Mouse (Mus musculus): ENCODE data around the gene Tgfb3. TPM values are rescaled to one million over a fixed set of nuclear protein-coding genes. Genes with fewer than 3 reads are reported as not detected.

The Tgfb3 gene
- 5.1 and 5.4 TPM in 2 replicates for polyA plus RNA-seq (2015; fragmentation: Nextera tagmentation; extraction: Ambion mirVana)

DNA sequence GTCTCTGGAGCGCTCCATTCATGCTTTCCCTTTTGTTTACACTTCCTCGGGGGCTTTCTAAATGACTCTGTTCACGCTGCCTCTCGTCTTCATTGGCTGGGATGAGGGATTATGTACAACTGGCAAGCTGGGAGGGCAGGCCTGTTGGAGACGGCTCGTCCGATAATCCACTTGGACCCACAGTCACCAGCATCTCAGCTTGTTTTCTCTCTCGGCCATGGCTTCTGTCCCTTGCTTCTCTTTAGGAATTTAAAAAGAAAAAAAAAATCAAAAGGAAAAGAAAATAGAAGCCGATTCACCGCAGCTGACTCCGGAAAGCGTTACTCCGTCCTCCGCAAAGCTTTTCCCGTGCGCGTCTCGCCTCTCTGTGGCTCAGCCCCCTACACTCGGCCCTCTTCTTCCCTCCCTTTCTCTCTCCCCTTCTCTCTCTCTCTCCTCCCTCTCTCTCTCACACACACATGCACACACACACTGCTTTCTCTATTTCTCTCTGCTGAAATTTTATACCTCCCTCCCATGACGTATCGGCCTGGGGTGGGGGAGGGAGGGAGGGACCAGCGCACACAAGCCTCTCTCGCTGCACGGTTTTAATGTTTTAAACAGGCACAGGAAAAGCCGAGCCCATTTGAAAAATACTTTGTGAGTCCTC lies at the start of gene Tgfb3:
Tgfb3 (minus strand) TSS at position 489 of the 649 bp plus-strand sequence.
- Histone ChIP-seq H3K9me3 (no peaks in the 10 kb centered on the region), H3K4me2 (peak within 1 kb of the TSS; percentile 99), H3K4me3 (peak within 1 kb of the TSS; percentile 65), H3K27ac (replicated peaks) (peak within 1 kb of the TSS; percentile 80), H3K4me1 (replicated peaks) (peaks cover 41% of the 10 kb centered on the region), H3K27me3 (peaks cover 14% of the 10 kb centered on the region; the same call in 1 of the 2 replicates), H3K9ac (peak within 1 kb of the TSS; percentile 66), H3K36me3 (no peaks in the 10 kb centered on the region)
- under 1% methylated on average over 25 of the region's 25 CpGs for WGBS
- peak; percentile 16; the same call in 1 of the 2 replicates for ATAC-seq (ENCODE audit: low FRiP score, low read depth)

DNA sequence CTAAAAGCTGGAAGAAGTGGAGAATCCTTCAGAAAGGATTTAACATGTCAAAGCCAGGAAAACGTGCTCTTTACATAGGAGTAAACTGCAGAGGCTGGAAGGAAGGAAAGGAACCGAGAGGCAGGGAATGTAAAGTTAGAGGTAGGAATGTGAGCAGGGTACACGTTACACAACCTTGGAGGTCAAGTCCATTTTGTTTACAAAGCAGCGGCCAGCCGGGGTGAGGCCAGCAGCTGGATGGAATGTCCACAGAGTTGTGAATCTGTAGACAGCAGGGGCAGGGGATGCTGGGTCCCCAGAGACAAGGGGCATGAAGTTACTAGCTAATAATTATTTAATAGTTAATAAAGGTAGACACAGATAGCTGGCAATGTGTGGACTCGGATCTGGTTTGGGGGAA lies 49.3 kb upstream of the Tgfb3 start:
- Histone ChIP-seq H3K4me2 (no peak overlapping the region), H3K27ac (replicated peaks) (no peak overlapping the region), H3K36me3 (no peaks in the 10 kb centered on the region), H3K27me3 (no peaks in the 10 kb centered on the region), H3K4me3 (no peak overlapping the region), H3K9ac (no peak overlapping the region), H3K4me1 (replicated peaks) (no peaks in the 10 kb centered on the region), H3K9me3 (no peaks in the 10 kb centered on the region)
- ATAC-seq (ENCODE audit: low FRiP score, low read depth), result no peak
- 80% methylated on average over 6 of the region's 6 CpGs for WGBS

DNA sequence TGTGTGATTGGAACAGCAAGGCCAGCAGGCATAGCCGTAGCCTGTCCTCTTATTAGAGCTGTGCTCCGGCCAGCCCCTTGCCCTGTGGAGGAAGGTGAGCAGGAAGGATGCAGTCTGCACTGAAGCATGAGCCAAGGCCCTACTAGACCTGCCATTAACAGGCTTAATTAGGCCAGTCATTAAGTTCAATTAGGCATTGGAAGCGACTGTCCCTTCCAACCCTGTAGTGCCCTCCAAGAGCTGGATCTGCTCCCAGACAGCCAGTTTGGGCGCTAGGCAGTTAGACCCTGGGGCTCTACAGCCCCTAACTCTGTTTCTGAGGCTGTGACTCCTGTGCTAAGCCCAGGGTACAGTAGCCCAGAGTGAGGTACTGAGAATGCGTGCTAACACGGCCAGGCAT lies 45.2 kb upstream of the Tgfb3 start:
- no peaks in the 10 kb centered on the region for H3K4me1 ChIP-seq (replicated peaks)
- no peak overlapping the region for H3K27ac ChIP-seq (replicated peaks)
- no peak overlapping the region for H3K4me3 ChIP-seq
- no peaks in the 10 kb centered on the region for H3K27me3 ChIP-seq
- 83% methylated on average over 6 of the region's 6 CpGs for WGBS
- ATAC-seq (ENCODE audit: low FRiP score, low read depth), result 0 out of 2 replicates have a peak, but pooled peaks have one; percentile 48
- no peak overlapping the region for H3K9ac ChIP-seq
- H3K36me3 ChIP-seq, result no peaks in the 10 kb centered on the region
- H3K9me3 ChIP-seq, result no peaks in the 10 kb centered on the region
- no peak overlapping the region for H3K4me2 ChIP-seq

DNA sequence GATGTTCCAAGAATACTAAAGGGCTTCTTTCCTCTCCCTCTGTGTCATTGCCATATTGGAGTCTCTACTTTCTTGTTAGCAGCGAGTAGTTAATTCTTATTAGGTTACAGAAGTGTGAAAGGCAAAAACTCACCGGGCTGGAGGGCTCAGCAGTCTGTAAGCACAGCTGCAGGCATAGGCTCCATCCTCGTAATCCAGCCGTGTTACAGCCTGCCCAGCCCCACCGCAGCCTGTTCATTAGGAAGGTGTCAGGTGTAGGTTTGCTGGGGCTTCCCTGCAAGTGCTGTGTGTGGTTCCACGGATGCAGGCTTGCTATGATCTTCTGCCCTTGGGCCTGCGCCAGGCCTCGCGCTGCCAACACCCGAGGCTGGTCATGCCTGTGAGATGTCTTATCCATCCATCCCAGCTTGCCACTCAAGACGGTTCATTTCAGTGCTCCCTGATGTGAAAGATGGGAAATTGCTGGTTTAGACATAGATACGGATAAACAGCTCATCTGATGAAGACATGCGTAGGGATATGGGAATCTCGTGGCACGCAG lies 37.5 kb upstream of the Tgfb3 start:
- 61% methylated on average over 15 of the region's 15 CpGs for WGBS
- Histone ChIP-seq H3K27ac (replicated peaks) (peak overlapping the region; percentile 48), H3K4me1 (replicated peaks) (peaks cover 5% of the 10 kb centered on the region), H3K9ac (no peak overlapping the region), H3K4me3 (no peak overlapping the region), H3K9me3 (no peaks in the 10 kb centered on the region), H3K27me3 (no peaks in the 10 kb centered on the region), H3K4me2 (no peak overlapping the region), H3K36me3 (no peaks in the 10 kb centered on the region)
- ATAC-seq (ENCODE audit: low FRiP score, low read depth), result no peak

DNA sequence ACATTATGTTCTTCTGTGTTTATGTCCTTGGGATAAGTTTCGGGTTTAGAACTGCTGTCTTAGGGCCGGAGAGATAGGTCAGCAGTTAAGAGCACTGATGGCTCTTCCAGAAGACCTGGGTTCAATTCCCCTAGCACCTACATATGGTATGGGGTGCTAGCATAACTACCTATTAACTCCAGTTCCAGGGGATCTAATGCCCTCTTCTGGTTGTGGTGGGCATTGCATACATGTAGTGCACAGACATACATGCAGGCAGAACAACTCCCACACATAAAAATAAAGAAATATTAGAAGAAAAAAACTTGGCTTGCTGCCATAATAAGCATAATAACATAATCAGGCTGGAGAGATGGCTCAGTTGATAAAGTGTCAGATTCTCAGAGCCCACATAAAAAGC lies 31.8 kb upstream of the Tgfb3 start:
- no peak overlapping the region for H3K4me3 ChIP-seq
- no peaks in the 10 kb centered on the region for H3K9me3 ChIP-seq
- no peak overlapping the region for H3K9ac ChIP-seq
- no peak overlapping the region for H3K27ac ChIP-seq (replicated peaks)
- 98% methylated on average over 2 of the region's 2 CpGs for WGBS
- no peak for ATAC-seq (ENCODE audit: low FRiP score, low read depth)
- H3K36me3 ChIP-seq, result no peaks in the 10 kb centered on the region
- H3K27me3 ChIP-seq, result no peaks in the 10 kb centered on the region
- H3K4me1 ChIP-seq (replicated peaks), result no peaks in the 10 kb centered on the region
- H3K4me2 ChIP-seq, result no peak overlapping the region

DNA sequence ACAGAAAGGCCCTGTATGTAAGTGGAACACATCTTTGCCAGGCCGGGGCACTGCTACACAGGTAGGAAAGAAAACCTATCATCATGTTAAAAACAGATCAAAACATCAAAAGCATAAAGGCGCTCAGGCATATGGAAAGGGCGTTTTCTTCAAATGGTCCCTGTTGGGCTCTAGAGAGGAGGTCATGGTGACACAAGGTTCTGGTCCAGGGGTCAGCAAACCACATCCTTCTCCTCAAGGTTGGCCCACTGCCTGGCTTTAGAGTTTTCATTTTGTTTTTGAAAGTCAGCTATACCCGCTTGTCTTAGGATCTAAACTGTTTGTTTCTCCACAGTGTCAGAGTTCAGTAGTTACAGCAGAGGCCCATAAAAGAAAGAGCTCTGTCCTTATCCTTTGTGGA lies 30.7 kb upstream of the Tgfb3 start:
- no peaks in the 10 kb centered on the region for H3K9me3 ChIP-seq
- no peaks in the 10 kb centered on the region for H3K27me3 ChIP-seq
- no peaks in the 10 kb centered on the region for H3K4me1 ChIP-seq (replicated peaks)
- ATAC-seq (ENCODE audit: low FRiP score, low read depth), result no peak
- no peaks in the 10 kb centered on the region for H3K36me3 ChIP-seq
- H3K4me3 ChIP-seq, result no peak overlapping the region
- H3K4me2 ChIP-seq, result no peak overlapping the region
- H3K27ac ChIP-seq (replicated peaks), result no peak overlapping the region
- no peak overlapping the region for H3K9ac ChIP-seq
- 87% methylated on average over 4 of the region's 4 CpGs for WGBS

DNA sequence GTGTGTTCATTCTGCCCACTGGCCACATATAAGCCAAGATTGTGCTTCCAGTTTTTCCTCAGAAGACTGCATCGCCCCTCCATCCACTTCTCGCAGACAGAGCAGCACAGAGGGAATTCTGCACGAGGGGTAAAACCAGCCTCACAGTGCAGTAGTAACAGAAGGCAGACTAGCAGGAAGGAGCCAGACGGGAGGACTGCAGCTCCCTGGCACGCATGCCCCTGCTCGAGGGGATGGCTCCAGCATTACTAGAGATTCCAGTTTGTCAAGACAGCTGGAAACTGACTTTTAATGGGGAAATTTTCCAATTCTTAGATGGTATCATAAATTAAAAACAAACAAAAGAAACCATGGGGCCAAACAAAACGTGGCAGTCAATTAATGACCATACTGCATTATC lies 28.8 kb upstream of the Tgfb3 start:
- Histone ChIP-seq H3K9me3 (no peaks in the 10 kb centered on the region), H3K36me3 (no peaks in the 10 kb centered on the region), H3K4me3 (no peak overlapping the region), H3K4me1 (replicated peaks) (peaks cover 15% of the 10 kb centered on the region), H3K27me3 (no peaks in the 10 kb centered on the region), H3K9ac (no peak overlapping the region), H3K27ac (replicated peaks) (no peak overlapping the region), H3K4me2 (no peak overlapping the region)
- 67% methylated on average over 7 of the region's 7 CpGs for WGBS
- ATAC-seq (ENCODE audit: low FRiP score, low read depth), result no peak

DNA sequence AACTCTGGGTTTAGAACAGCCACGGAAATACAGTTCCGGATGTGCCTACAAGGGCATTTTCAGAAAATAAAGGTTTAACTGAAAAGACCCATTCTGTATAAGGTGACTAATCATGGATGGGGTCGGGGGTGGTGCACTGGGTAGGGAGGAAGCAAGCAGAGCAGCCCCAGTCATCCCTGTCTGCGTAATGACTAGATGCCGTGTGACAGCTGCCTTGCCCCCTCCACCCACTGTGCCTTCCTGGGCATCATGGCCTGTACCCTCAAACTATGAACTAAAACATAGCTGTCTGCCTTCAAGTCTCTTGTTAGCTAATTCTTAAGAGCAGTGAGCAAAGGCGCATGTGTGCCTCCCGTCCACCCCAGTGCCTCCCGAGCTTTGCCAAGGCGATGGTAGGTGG lies 27.2 kb upstream of the Tgfb3 start:
- H3K27me3 ChIP-seq, result no peaks in the 10 kb centered on the region
- H3K9me3 ChIP-seq, result no peaks in the 10 kb centered on the region
- H3K4me2 ChIP-seq, result no peak overlapping the region
- H3K27ac ChIP-seq (replicated peaks), result no peak overlapping the region
- H3K4me1 ChIP-seq (replicated peaks), result peaks cover 15% of the 10 kb centered on the region
- H3K4me3 ChIP-seq, result no peak overlapping the region
- H3K9ac ChIP-seq, result no peak overlapping the region
- ATAC-seq (ENCODE audit: low FRiP score, low read depth), result no peak
- WGBS, result 94% methylated on average over 9 of the region's 9 CpGs
- H3K36me3 ChIP-seq, result no peaks in the 10 kb centered on the region

DNA sequence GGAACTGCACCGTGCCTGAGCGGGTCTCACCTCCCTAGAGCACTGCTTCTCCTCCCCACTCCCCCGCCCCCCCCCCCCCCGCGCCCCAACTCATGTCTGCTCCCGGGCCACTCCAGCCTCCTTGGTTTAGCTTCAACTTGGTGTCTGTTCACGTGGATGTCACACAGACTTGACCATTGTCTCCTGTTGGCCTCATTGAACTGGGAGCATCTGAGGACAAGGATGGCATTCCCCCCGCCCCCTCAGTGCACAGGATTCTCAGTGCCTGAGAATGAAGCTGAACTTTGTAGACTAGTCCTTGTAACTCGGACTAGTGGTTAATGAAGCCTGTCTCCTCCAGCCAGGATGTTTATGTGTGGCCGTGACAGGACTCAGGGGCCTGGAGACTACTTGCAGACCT lies 26.7 kb upstream of the Tgfb3 start:
- no peaks in the 10 kb centered on the region for H3K27me3 ChIP-seq
- no peaks in the 10 kb centered on the region for H3K9me3 ChIP-seq
- H3K36me3 ChIP-seq, result no peaks in the 10 kb centered on the region
- H3K4me1 ChIP-seq (replicated peaks), result peaks cover 15% of the 10 kb centered on the region
- ATAC-seq (ENCODE audit: low FRiP score, low read depth), result no peak
- no peak overlapping the region for H3K9ac ChIP-seq
- no peak overlapping the region for H3K4me3 ChIP-seq
- H3K27ac ChIP-seq (replicated peaks), result no peak overlapping the region
- WGBS, result 68% methylated on average over 7 of the region's 10 CpGs
- no peak overlapping the region for H3K4me2 ChIP-seq

DNA sequence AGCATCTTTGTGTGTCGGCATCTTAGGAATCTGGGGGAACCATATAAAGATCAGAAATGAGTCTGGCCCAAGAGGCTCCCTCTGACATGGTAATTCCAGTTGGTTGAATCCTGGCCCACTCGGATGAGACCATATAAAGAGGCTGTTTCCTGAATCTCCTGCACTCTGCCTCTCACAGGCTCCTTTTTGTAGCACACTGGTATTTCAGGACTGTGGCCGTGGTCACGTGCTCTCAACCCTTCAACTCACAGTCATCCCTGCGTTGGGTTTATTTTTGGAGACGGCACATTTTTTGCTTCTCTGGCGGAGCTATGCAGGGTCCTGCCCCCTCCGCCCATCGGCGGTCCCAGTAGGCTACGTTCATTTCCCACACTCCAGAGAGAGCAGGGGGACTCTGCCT lies 25.5 kb upstream of the Tgfb3 start:
- Histone ChIP-seq H3K4me2 (no peak overlapping the region), H3K36me3 (no peaks in the 10 kb centered on the region), H3K9me3 (no peaks in the 10 kb centered on the region), H3K9ac (no peak overlapping the region), H3K27me3 (no peaks in the 10 kb centered on the region), H3K27ac (replicated peaks) (no peak overlapping the region), H3K4me3 (no peak overlapping the region), H3K4me1 (replicated peaks) (peaks cover 15% of the 10 kb centered on the region)
- 77% methylated on average over 11 of the region's 11 CpGs for WGBS
- no peak for ATAC-seq (ENCODE audit: low FRiP score, low read depth)

DNA sequence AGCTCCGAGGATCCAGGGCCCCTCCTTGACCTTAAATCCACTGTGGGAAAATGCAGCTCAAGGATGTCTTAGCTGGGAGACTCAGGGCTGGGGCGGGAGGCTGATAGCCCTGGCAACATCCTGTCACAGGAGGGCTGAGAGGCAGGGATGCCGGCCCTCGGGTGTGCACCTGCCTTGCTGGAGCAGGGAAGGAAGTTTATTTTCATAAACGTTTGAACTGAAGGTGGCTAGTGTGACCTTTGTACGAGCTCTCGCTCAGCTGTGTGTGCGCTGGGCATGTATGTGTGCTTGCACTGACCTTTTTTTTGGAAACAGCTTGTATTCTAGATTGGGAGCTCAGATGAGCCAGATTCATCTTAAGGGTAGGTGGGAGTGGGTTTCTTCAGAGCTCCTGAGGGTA lies 25.0 kb upstream of the Tgfb3 start:
- 44% methylated on average over 8 of the region's 8 CpGs for WGBS
- no peaks in the 10 kb centered on the region for H3K36me3 ChIP-seq
- ATAC-seq (ENCODE audit: low FRiP score, low read depth), result no peak
- no peaks in the 10 kb centered on the region for H3K9me3 ChIP-seq
- peaks cover 15% of the 10 kb centered on the region for H3K4me1 ChIP-seq (replicated peaks)
- H3K27ac ChIP-seq (replicated peaks), result 0 out of 2 replicates have a peak overlapping the region, but pooled peaks have one; percentile 44
- H3K4me2 ChIP-seq, result no peak overlapping the region
- no peak overlapping the region for H3K9ac ChIP-seq
- H3K4me3 ChIP-seq, result no peak overlapping the region
- H3K27me3 ChIP-seq, result no peaks in the 10 kb centered on the region

DNA sequence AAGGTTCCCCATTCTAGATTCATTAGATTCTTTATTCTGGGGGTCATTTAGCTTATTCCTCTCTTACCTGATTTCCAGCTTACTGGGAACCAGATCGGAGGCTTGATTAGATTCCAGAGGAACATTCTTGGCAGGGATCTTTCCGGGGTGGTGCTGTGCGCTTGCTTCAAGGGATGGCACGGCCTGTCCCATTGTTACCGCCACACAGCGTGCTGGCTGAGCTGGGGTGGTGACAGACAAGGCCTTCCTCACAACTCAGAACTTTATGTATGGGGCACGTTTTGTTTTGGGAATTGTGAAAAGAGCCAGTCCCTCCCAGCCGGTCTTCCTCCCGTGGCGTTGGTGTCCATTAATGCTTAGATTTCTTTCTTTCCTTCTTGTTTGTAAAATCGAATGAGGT lies 24.6 kb upstream of the Tgfb3 start:
- Histone ChIP-seq H3K9me3 (no peaks in the 10 kb centered on the region), H3K9ac (no peak overlapping the region), H3K27me3 (no peaks in the 10 kb centered on the region), H3K36me3 (no peaks in the 10 kb centered on the region), H3K27ac (replicated peaks) (peak overlapping the region; percentile 44; the same call in 1 of the 2 replicates), H3K4me2 (no peak overlapping the region), H3K4me3 (no peak overlapping the region), H3K4me1 (replicated peaks) (peaks cover 15% of the 10 kb centered on the region)
- no peak for ATAC-seq (ENCODE audit: low FRiP score, low read depth)
- whole genome bisulfite sequencing, result 23% methylated on average over 11 of the region's 11 CpGs

DNA sequence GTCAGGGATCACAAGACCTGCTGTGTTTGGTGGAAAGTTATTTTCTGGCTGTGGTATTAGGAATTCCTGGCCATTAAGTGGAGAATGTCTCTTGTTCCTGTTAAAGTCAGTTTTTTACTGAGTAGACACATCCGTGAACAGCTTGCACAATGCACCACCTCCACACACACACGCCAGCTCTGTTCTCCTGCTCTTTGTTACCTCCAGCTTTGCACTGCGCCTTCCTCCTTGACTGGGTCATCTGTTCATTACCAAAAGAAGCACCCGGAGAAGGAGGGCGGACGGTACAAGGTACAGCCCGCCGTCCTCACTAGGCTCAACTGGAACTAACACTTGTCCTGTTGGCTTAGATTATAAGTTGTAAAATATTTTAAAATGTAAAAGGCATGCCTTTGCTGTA lies 23.8 kb upstream of the Tgfb3 start:
- peaks cover 15% of the 10 kb centered on the region for H3K4me1 ChIP-seq (replicated peaks)
- no peaks in the 10 kb centered on the region for H3K9me3 ChIP-seq
- no peak overlapping the region for H3K9ac ChIP-seq
- 0 out of 2 replicates have a peak overlapping the region, but pooled peaks have one; percentile 31 for H3K27ac ChIP-seq (replicated peaks)
- no peak overlapping the region for H3K4me3 ChIP-seq
- WGBS, result 70% methylated on average over 8 of the region's 8 CpGs
- no peak for ATAC-seq (ENCODE audit: low FRiP score, low read depth)
- no peak overlapping the region for H3K4me2 ChIP-seq
- H3K36me3 ChIP-seq, result no peaks in the 10 kb centered on the region
- H3K27me3 ChIP-seq, result no peaks in the 10 kb centered on the region
